Mouse (Mus musculus) CH12.LX (cell line): ENCODE measurements around the gene Gm49384. TPM values are rescaled to one million over a fixed set of nuclear protein-coding genes. Genes with fewer than 3 reads are reported as not detected.

Experiments used
- DNase-seq: peaks from one replicate; pipeline ENCODE4 v3.0.0-alpha.2; 2013; ENCODE audit errors: extremely low read depth
- H3K27ac ChIP-seq: 2 replicates; pipeline ENCODE4 v1.5.1; 2012; ENCODE audit warnings: low read depth, mild to moderate bottlenecking, control low read depth, moderate library complexity; ENCODE audit not compliant: insufficient read depth
- H3K27me3 ChIP-seq: replicated peaks from 2 replicates; pipeline ENCODE3; 2012; ENCODE audit warnings: inconsistent platforms
- H3K36me3 ChIP-seq, 2 experiments: replicated peaks in 1 of 2; 2 replicates each; pipeline versions ENCODE3 to v1.6.1; 2012; ENCODE audit warnings: inconsistent platforms in 1 of 2, low read length in 1 of 2, mild to moderate bottlenecking in 1 of 2, mixed read lengths in 1 of 2, moderate library complexity in 1 of 2; ENCODE audit not compliant: control insufficient read depth in 1 of 2, insufficient read depth in 1 of 2
- H3K4me1 ChIP-seq, 2 experiments: 2 replicates each; pipeline ENCODE4 v1.6.1; 2012; ENCODE audit warnings: inconsistent platforms in 1 of 2, moderate library complexity in 1 of 2; ENCODE audit not compliant: insufficient read depth in 2 of 2, control insufficient read depth in 1 of 2
- H3K4me2 ChIP-seq: 2 replicates; pipeline ENCODE4 v1.6.1; 2012; ENCODE audit warnings: low read depth, mild to moderate bottlenecking, control low read depth; ENCODE audit not compliant: poor library complexity, insufficient read depth, severe bottlenecking
- H3K4me3 ChIP-seq, 3 experiments: fragments of 150-350 bp in 1 of 3; sonication (generic) in 1 of 3; replicated peaks in 1 of 3; 2 replicates each; pipeline versions ENCODE3 to v1.5.1; 2011 to 2012; ENCODE audit warnings: low read depth in 2 of 3, low read length in 2 of 3, mild to moderate bottlenecking in 2 of 3, moderate library complexity in 2 of 3, control low read depth in 1 of 3, improper control_type of control experiment in 1 of 3, inconsistent platforms in 1 of 3, mixed read lengths in 1 of 3; ENCODE audit not compliant: poor library complexity in 1 of 3
- H3K79me2 ChIP-seq: replicated peaks from 2 replicates; pipeline ENCODE4 v1.6.1; 2012; ENCODE audit warnings: mild to moderate bottlenecking, moderate library complexity; ENCODE audit not compliant: control insufficient read depth, poor library complexity, insufficient read depth, severe bottlenecking; ENCODE audit errors: extremely low read depth
- H3K9ac ChIP-seq: 2 replicates; pipeline ENCODE4 v1.6.1; 2012; ENCODE audit warnings: low read depth, mild to moderate bottlenecking, control low read depth, moderate library complexity; ENCODE audit not compliant: insufficient read depth
- H3K9me3 ChIP-seq: replicated peaks from 2 replicates; pipeline ENCODE3; 2012; ENCODE audit warnings: low read length, inconsistent platforms, mixed read lengths
- BHLHE40 ChIP-seq: IDR thresholded peaks from 2 replicates; pipeline ENCODE4 v1.6.1; 2011; ENCODE audit warnings: mild to moderate bottlenecking, low read depth, low read length, improper control_type of control experiment
- CTCF ChIP-seq, 2 experiments: IDR thresholded peaks in 1 of 2; conservative IDR thresholded peaks in 1 of 2; 2 replicates each; pipeline ENCODE4 v1.5.1; 2011 to 2012; ENCODE audit warnings: low read depth in 2 of 2, low read length in 2 of 2, improper control_type of control experiment in 1 of 2, inconsistent platforms in 1 of 2, mild to moderate bottlenecking in 1 of 2, moderate library complexity in 1 of 2
- E2F4 ChIP-seq: IDR thresholded peaks from 2 replicates; pipeline ENCODE4 v1.6.1; 2011; ENCODE audit warnings: low read depth, low read length, improper control_type of control experiment; ENCODE audit not compliant: insufficient replicate concordance
- ELF1 ChIP-seq: IDR thresholded peaks from 2 replicates; pipeline ENCODE4 v1.6.1; 2014; ENCODE audit warnings: low read depth, mild to moderate bottlenecking, inconsistent platforms, low read length, improper control_type of control experiment
- EP300 ChIP-seq: IDR thresholded peaks from 2 replicates; pipeline ENCODE4 v1.6.1; 2011; ENCODE audit warnings: low read length, improper control_type of control experiment
- ETS1 ChIP-seq: conservative IDR thresholded peaks from 2 replicates; pipeline ENCODE4 v1.6.1; 2012; ENCODE audit warnings: low read depth, mild to moderate bottlenecking, inconsistent platforms, low read length, improper control_type of control experiment, moderate library complexity
- GABPA ChIP-seq: IDR thresholded peaks from 2 replicates; pipeline ENCODE4 v1.6.1; 2012; ENCODE audit warnings: low read depth, low read length, improper control_type of control experiment, inconsistent platforms; ENCODE audit not compliant: insufficient replicate concordance
- IRF4 ChIP-seq: IDR thresholded peaks from 2 replicates; pipeline ENCODE4 v1.6.1; 2014; ENCODE audit warnings: low read depth, mild to moderate bottlenecking, inconsistent platforms, low read length, improper control_type of control experiment
- JUN ChIP-seq: IDR thresholded peaks from 2 replicates; pipeline ENCODE4 v1.6.1; 2011; ENCODE audit warnings: low read depth, mild to moderate bottlenecking, low read length, improper control_type of control experiment, moderate library complexity; ENCODE audit not compliant: insufficient read depth
- KAT2A ChIP-seq: IDR thresholded peaks from 2 replicates; pipeline ENCODE4 v1.6.1; 2012; ENCODE audit warnings: low read length, improper control_type of control experiment, inconsistent platforms; ENCODE audit not compliant: insufficient replicate concordance
- MAFK ChIP-seq: IDR thresholded peaks from 2 replicates; pipeline ENCODE4 v1.6.1; 2011; ENCODE audit warnings: low read length, improper control_type of control experiment; ENCODE audit not compliant: insufficient replicate concordance
- MAZ ChIP-seq: IDR thresholded peaks from 2 replicates; pipeline ENCODE4 v1.6.1; 2012; ENCODE audit warnings: low read depth, mild to moderate bottlenecking, inconsistent platforms, low read length, improper control_type of control experiment, moderate library complexity
- MEF2A ChIP-seq: IDR thresholded peaks from 2 replicates; pipeline ENCODE4 v1.6.1; 2014; ENCODE audit warnings: low read depth, mild to moderate bottlenecking, inconsistent platforms, low read length, improper control_type of control experiment, borderline replicate concordance
- MXI1 ChIP-seq: IDR thresholded peaks from 2 replicates; pipeline ENCODE4 v1.6.1; 2011; ENCODE audit warnings: mild to moderate bottlenecking, low read depth, low read length, improper control_type of control experiment
- MYC ChIP-seq: IDR thresholded peaks from 2 replicates; pipeline ENCODE4 v1.6.1; 2011; ENCODE audit warnings: low read depth, mild to moderate bottlenecking, improper control_type of control experiment, low read length
- NRF1 ChIP-seq: IDR thresholded peaks from 2 replicates; pipeline ENCODE4 v1.6.1; 2014; ENCODE audit warnings: low read depth, mild to moderate bottlenecking, inconsistent platforms, low read length, improper control_type of control experiment, moderate library complexity
- RAD21 ChIP-seq: IDR thresholded peaks from 2 replicates; pipeline ENCODE4 v1.6.1; 2011; ENCODE audit warnings: low read depth, mild to moderate bottlenecking, low read length, improper control_type of control experiment, moderate library complexity
- SIN3A ChIP-seq: IDR thresholded peaks from 2 replicates; pipeline ENCODE4 v1.6.1; 2012; ENCODE audit warnings: low read length, improper control_type of control experiment, inconsistent platforms
- SMC3 ChIP-seq: IDR thresholded peaks from 2 replicates; pipeline ENCODE4 v1.6.1; 2011; ENCODE audit warnings: low read depth, low read length, improper control_type of control experiment
- TBP ChIP-seq: conservative IDR thresholded peaks from 2 replicates; pipeline ENCODE4 v1.6.1; 2011; ENCODE audit warnings: low read depth, low read length, improper control_type of control experiment
- TCF12 ChIP-seq: IDR thresholded peaks from 2 replicates; pipeline ENCODE4 v1.6.1; 2014; ENCODE audit warnings: low read depth, mild to moderate bottlenecking, inconsistent platforms, low read length, improper control_type of control experiment
- USF1 ChIP-seq: IDR thresholded peaks from 2 replicates; pipeline ENCODE4 v1.6.1; 2014; ENCODE audit warnings: low read depth, mild to moderate bottlenecking, inconsistent platforms, low read length, improper control_type of control experiment
- ZKSCAN1 ChIP-seq: IDR thresholded peaks from 2 replicates; pipeline ENCODE4 v1.6.1; 2012; ENCODE audit warnings: low read depth, inconsistent platforms, low read length, improper control_type of control experiment, borderline replicate concordance
- ZNF384 ChIP-seq: IDR thresholded peaks from 2 replicates; pipeline ENCODE4 v1.6.1; 2012; ENCODE audit warnings: low read depth, low read length, improper control_type of control experiment, inconsistent platforms
- dilution Hi-C: fragments of 300-500 bp; cut with MboI; formaldehyde crosslinking; loops from 2 replicates; pipeline ENCODE4 v1.14.3; 2020; ENCODE audit warnings: low sequenced_read_pairs; ENCODE audit not compliant: extremely low pct_unique_long_range_greater_than_20kb, extremely low pct_ligation_motif_present
- in situ Hi-C: fragments of 300-500 bp; cut with MboI; formaldehyde crosslinking; loops from 3 replicates; pipeline ENCODE4 v1.14.3; 2019; ENCODE audit warnings: low sequenced_read_pairs, low pct_ligation_motif_present, low pct_unique_long_range_greater_than_20kb, mixed read lengths
- polyA plus RNA-seq: library from polyadenylated mRNA; unstranded; fragments of >175 nt; gene quantifications from 2 replicates; pipeline ENCODE4 v1.2.1, GENCODE M21; 2012; ENCODE audit warnings: low read depth; ENCODE audit not compliant: insufficient read length
- total RNA-seq, 2 experiments: library from RNA; depleted of rRNA; stranded (reverse); fragments of 300-350 nt in 1 of 2; fragments of >200 nt in 1 of 2; gene quantifications; 2 replicates each; pipeline ENCODE4 v1.2.3; 2012 to 2014

The Gm49384 gene
- total and polyA plus RNA-seq, 3 experiments: 23.4 to 54.9 (median 34.4) TPM

DNA sequence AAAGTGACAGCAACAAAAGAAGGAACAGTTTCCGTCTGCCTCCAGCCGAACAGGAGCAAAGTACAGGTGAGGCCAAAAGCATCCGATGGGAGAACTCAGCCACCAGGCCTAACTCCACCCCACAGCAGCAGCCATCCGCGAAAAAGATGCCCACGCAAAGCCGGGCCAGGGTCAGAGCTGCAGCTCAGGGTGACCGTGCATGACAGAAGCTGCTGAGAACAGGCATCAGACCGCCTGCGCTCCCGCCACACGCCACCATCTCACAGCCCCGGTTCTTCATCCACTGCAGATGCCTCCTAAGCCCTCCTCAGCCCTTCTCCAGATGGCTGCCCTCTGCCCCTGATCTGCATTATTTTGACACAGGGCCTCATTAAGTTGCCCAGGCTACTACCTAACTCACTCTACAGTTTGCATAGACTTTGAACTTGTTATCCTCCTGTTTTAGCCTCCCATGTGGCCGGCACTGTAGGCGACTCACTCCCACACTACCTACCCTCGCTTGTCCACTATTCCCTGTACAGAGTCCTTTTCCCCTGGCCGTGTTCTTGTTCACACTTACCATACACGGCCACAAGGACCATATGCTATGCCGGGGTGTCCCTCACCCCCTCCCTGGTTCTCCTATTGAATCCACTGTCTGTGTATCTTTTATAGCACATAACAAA is 16.7 kb upstream of the Gm49384 start:
- H3K9ac ChIP-seq: no peak overlapping the region
- TF ChIP-seq MEF2A (no peak), KAT2A (no peak), USF1 (no peak), E2F4 (no peak), MAFK (no peak), EP300 (no peak), JUN (no peak), RAD21 (no peak), IRF4 (no peak), TCF12 (no peak), MYC (no peak), NRF1 (no peak), SMC3 (no peak), ELF1 (no peak), ZKSCAN1 (no peak), MAZ (no peak), SIN3A (no peak), CTCF (conservative IDR thresholded peaks at IDR 0.05 in 1 of 2, IDR thresholded peaks at IDR 0.05 in 1 of 2; ENCODE audit: low read depth in 2 of 2, low read length in 2 of 2) (no peak)
- TF ChIP-seq, all 38 proteins: peak for 0
- Histone ChIP-seq H3K36me3 (peaks cover 28 to 73% of the 10 kb centered on the region in 2 experiments), H3K4me3 (no peak overlapping the region), H3K79me2 (no peaks in the 10 kb centered on the region; the same call in 1 of the 2 replicates), H3K27ac (no peak overlapping the region), H3K4me2 (no peak overlapping the region), H3K27me3 (no peaks in the 10 kb centered on the region), H3K4me1 (peaks cover 4 to 59% of the 10 kb centered on the region in 2 experiments; a peak in 2 of 4 replicates), H3K9me3 (no peaks in the 10 kb centered on the region)
- no peak for DNase-seq
- in situ Hi-C loops: loop anchor here (5.0 to 25.0 kb wide), 3 partner anchors 77 to 467 kb away; partner anchors contain the start of genes Klhdc2, Sos2 and Vcpkmt
- dilution Hi-C loops: no loop called here

DNA sequence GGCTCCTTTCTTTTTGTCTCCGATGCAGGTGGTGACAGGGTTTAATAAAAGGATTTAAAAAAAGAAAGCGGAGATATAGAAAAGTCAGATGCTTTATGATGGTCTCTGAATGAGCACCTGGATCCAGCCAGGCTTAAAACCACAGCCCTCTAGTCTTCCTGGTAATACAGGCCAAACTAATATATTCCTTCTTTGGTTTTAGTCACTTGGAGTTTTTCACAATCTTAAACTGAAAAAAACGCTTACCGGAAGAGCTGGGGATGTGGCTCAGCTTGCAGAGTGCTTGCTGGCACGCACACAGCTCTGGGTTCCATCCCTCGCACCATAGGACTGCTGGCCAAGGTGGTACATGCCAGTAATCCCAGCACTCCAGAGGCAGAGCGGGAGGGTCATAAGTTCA is 12.5 kb upstream of the Gm49384 start:
- Histone ChIP-seq H3K36me3 (peaks cover 42 to 68% of the 10 kb centered on the region in 2 experiments), H3K79me2 (no peaks in the 10 kb centered on the region), H3K27ac (peak overlapping the region; percentile 69), H3K4me2 (no peak overlapping the region), H3K27me3 (no peaks in the 10 kb centered on the region), H3K9ac (no peak overlapping the region), H3K4me3 (no peak overlapping the region), H3K4me1 (peaks cover 4 to 83% of the 10 kb centered on the region in 2 experiments; a peak in 2 of 4 replicates), H3K9me3 (no peaks in the 10 kb centered on the region)
- peak; percentile 53; the same call in 1 of the 2 replicates for TF ChIP-seq MEF2A
- TF ChIP-seq MXI1: no peak; the same call in 1 of the 2 replicates
- peak; percentile 67 for TF ChIP-seq ETS1
- TF ChIP-seq MYC: no peak
- TF ChIP-seq TCF12: peak; percentile 89
- peak; percentile 89 for TF ChIP-seq ZNF384
- TF ChIP-seq EP300: peak; percentile 88
- peak; percentile 50 for TF ChIP-seq BHLHE40
- no peak for TF ChIP-seq GABPA
- 0 out of 2 replicates have a peak, but pooled peaks have one; percentile 20 for TF ChIP-seq TBP
- TF ChIP-seq MAFK: peak; percentile 29; the same call in 1 of the 2 replicates
- 0 out of 2 replicates have a peak, but pooled peaks have one; percentile 27 for TF ChIP-seq ELF1
- in situ Hi-C loops (loop anchor here (25.0 kb wide), 2 partner anchors 371 to 471 kb away; partner anchors contain the start of genes Sos2 and Vcpkmt), dilution Hi-C loops (no loop called here)
- DNase-seq: peak; percentile 79
